Mouse (Mus musculus): ENCODE measurements around the gene Ttll11. TPM values are rescaled to one million over a fixed set of nuclear protein-coding genes. Genes with fewer than 3 reads are reported as not detected.
A peak's percentile ranks its signal among the peaks of the same experiment; 100 is the strongest.

Gene Ttll11
- total and polyA plus RNA-seq, 2 experiments from 2014 or later = 1.7 to 5.0 TPM

DNA sequence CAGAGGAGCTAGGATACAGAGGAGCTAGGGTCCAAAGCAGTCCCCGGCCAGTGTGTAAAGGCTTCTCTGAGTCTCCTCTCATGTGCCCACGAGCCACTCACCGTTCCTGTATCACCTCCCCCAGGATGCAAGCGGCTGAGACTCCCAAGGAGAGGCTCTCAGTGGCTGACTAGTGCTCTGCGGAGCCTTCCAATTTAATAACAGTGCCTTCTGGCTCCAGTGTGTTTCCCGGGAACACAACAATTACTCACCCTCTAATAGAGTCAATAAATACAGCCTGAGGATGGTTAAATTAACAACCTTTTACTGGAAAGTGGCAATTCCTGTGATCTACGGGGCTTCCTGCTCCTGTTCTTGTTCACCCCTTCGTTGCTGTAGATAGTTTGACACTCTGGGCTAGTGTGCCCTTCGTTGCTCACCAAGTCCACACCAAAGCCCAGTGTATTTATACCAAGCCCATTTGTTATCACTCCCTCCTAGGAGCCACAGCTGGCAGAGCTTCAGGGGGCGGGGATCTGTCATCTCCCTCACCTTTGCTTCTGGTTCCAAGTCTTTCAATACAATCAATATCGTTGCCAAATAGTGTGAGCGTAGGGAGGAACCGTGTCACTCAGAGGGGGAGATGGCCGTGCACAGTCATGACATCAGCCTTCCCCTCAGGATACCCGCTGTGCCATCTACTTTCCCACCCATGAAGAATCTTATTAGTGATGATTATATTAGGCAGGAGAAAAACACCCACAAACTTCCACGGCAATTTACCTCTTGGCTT is 27.3 kb downstream of the Ttll11 start:
- Histone ChIP-seq H3K4me2 (ENCODE audit: low read depth, low read length) (no peak overlapping the region), H3K27me3 (ENCODE audit: control insufficient read depth, insufficient read depth, low read length) (no peaks in the 10 kb centered on the region), H3K27ac (ENCODE audit: low read depth) (no peak overlapping the region), H3K4me3 (ENCODE audit: low read depth, low read length) (no peak overlapping the region), H3K9me3 (replicated peaks; ENCODE audit: control insufficient read depth, low read length) (no peaks in the 10 kb centered on the region), H3K36me3 (replicated peaks; ENCODE audit: control insufficient read depth, insufficient read depth, low read length) (no peaks in the 10 kb centered on the region), H3K9ac (replicated peaks; ENCODE audit: low read depth, low read length) (no peak overlapping the region), H3K4me1 (ENCODE audit: control insufficient read depth, insufficient read depth) (no peaks in the 10 kb centered on the region)
- ATAC-seq (ENCODE audit: insufficient read depth, low read depth) (no peak), DNase-seq (ENCODE audit: low spot score) (no peak)
- TF ChIP-seq EP300 (IDR thresholded peaks at IDR 0.05; ENCODE audit: low read depth) (no peak), CTCF (IDR thresholded peaks at IDR 0.05; ENCODE audit: low read depth) (no peak)
- WGBS = 53% methylated on average over 16 of the region's 16 CpGs

DNA sequence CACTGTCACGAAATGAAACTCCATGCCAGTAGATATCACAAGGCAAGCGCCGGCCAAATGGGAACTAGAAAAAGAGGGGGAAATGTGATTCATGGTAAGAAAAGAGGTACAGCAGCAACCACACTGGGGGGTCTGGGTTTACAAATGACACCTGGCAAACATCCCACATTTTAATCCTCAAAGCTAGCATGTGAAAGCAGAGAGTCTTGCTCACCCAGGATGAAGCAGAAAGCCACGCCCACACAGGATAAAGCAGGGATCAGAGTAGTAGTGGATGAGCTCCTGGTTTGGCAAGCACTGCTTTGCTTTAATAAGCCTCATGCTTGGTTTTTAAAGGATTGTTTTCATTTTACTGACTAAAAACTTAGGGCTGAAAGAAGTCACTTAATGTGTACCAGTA is 34.8 kb downstream of the Ttll11 start:
- Histone ChIP-seq H3K9ac (replicated peaks; ENCODE audit: low read depth, low read length) (no peak overlapping the region), H3K9me3 (replicated peaks; ENCODE audit: control insufficient read depth, low read length) (no peaks in the 10 kb centered on the region), H3K4me2 (ENCODE audit: low read depth, low read length) (no peak overlapping the region), H3K27ac (ENCODE audit: low read depth) (no peak overlapping the region), H3K4me1 (ENCODE audit: control insufficient read depth, insufficient read depth) (no peaks in the 10 kb centered on the region), H3K27me3 (ENCODE audit: control insufficient read depth, insufficient read depth, low read length) (no peaks in the 10 kb centered on the region), H3K36me3 (replicated peaks; ENCODE audit: control insufficient read depth, insufficient read depth, low read length) (no peaks in the 10 kb centered on the region), H3K4me3 (ENCODE audit: low read depth, low read length) (no peak overlapping the region)
- TF ChIP-seq EP300 (IDR thresholded peaks at IDR 0.05; ENCODE audit: low read depth) (no peak), CTCF (IDR thresholded peaks at IDR 0.05; ENCODE audit: low read depth) (no peak)
- ATAC-seq (ENCODE audit: insufficient read depth, low read depth) (no peak), DNase-seq (ENCODE audit: low spot score) (no peak)
- WGBS = 80% methylated on average over 4 of the region's 4 CpGs

DNA sequence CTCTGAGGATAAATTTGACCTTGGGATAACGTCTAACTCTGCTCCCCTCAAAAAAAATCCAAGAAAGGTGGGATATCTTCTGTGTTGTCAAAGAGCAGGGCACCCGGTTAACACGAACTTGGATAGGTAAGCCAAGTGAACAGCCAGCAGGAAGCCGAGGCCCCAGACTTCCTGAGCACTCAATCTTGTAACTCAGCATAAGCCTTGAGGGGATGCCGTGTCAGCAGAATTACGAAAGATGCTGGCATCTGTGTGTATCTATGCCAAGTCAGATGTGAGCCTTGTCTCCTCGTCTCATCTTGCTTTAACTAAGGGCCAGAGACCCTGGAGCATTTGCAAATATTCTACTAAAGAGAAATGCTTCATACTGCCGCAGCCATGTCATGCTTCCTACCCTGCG is 36.8 kb downstream of the Ttll11 start:
- TF ChIP-seq EP300 (IDR thresholded peaks at IDR 0.05; ENCODE audit: low read depth) (no peak), CTCF (IDR thresholded peaks at IDR 0.05; ENCODE audit: low read depth) (no peak)
- no peaks in the 10 kb centered on the region for H3K4me1 ChIP-seq (ENCODE audit: control insufficient read depth, insufficient read depth)
- no peaks in the 10 kb centered on the region for H3K9me3 ChIP-seq (replicated peaks; ENCODE audit: control insufficient read depth, low read length)
- no peak overlapping the region for H3K4me2 ChIP-seq (ENCODE audit: low read depth, low read length)
- no peak for DNase-seq (ENCODE audit: low spot score)
- H3K27me3 ChIP-seq (ENCODE audit: control insufficient read depth, insufficient read depth, low read length) = no peaks in the 10 kb centered on the region
- H3K27ac ChIP-seq (ENCODE audit: low read depth) = no peak overlapping the region
- WGBS = 71% methylated on average over 9 of the region's 9 CpGs
- no peak for ATAC-seq (ENCODE audit: insufficient read depth, low read depth)
- H3K9ac ChIP-seq (replicated peaks; ENCODE audit: low read depth, low read length) = no peak overlapping the region
- H3K36me3 ChIP-seq (replicated peaks; ENCODE audit: control insufficient read depth, insufficient read depth, low read length) = no peaks in the 10 kb centered on the region
- no peak overlapping the region for H3K4me3 ChIP-seq (ENCODE audit: low read depth, low read length)

DNA sequence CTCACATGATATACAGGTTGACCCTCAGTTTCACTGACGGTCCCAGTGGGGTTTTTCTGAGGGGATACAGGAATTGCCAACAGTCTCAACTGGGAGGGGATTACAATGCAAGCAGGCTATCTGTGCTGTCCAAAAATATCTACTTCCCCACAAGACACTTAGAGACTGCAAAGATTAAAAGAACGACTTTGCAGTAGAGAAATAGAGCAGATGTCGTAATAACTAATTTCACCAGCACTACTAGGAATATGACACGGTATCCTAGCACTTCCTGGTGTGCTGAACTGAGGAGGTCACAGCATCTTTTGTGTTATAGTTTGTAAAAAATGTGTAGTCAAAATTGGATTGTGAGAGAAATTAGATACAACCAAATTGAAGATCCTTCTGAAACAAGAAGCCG is 44.7 kb downstream of the Ttll11 start:
- H3K27me3 ChIP-seq (ENCODE audit: control insufficient read depth, insufficient read depth, low read length) = no peaks in the 10 kb centered on the region
- no peak overlapping the region for H3K27ac ChIP-seq (ENCODE audit: low read depth)
- no peak overlapping the region for H3K9ac ChIP-seq (replicated peaks; ENCODE audit: low read depth, low read length)
- 0 out of 2 replicates have a peak, but pooled peaks cover 7% of the 10 kb centered on the region for H3K4me1 ChIP-seq (ENCODE audit: control insufficient read depth, insufficient read depth)
- 43% methylated on average over 5 of the region's 5 CpGs for WGBS
- H3K4me2 ChIP-seq (ENCODE audit: low read depth, low read length) = no peak overlapping the region
- no peaks in the 10 kb centered on the region for H3K9me3 ChIP-seq (replicated peaks; ENCODE audit: control insufficient read depth, low read length)
- no peaks in the 10 kb centered on the region for H3K36me3 ChIP-seq (replicated peaks; ENCODE audit: control insufficient read depth, insufficient read depth, low read length)
- TF ChIP-seq CTCF (IDR thresholded peaks at IDR 0.05; ENCODE audit: low read depth) (no peak), EP300 (IDR thresholded peaks at IDR 0.05; ENCODE audit: low read depth) (no peak)
- no peak overlapping the region for H3K4me3 ChIP-seq (ENCODE audit: low read depth, low read length)
- ATAC-seq (ENCODE audit: insufficient read depth, low read depth) (no peak), DNase-seq (ENCODE audit: low spot score) (no peak)

DNA sequence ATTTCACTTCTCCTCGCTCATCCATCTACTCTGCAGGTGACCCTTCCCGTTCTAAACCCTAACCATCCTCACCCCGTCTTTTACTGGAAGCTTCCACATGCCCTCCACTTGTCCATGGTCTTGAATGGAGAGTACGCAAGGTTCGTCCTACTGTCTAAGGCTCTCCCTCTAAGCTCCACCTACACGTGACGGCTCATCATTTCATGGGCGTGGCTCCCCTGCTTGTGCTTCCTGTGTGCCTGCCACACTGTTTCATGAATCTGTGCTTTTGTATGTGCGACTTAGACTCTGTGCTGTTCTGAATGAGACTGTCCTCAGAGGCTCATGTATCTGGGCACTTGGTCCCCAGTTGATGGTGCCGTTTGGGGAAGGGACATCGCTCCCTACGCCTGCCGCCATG is 46.6 kb downstream of the Ttll11 start:
- TF ChIP-seq EP300 (IDR thresholded peaks at IDR 0.05; ENCODE audit: low read depth) = no peak
- TF ChIP-seq CTCF (IDR thresholded peaks at IDR 0.05; ENCODE audit: low read depth) = no peak
- Histone ChIP-seq H3K9ac (replicated peaks; ENCODE audit: low read depth, low read length) (no peak overlapping the region), H3K27me3 (ENCODE audit: control insufficient read depth, insufficient read depth, low read length) (no peaks in the 10 kb centered on the region), H3K9me3 (replicated peaks; ENCODE audit: control insufficient read depth, low read length) (no peaks in the 10 kb centered on the region), H3K4me3 (ENCODE audit: low read depth, low read length) (no peak overlapping the region), H3K4me1 (ENCODE audit: control insufficient read depth, insufficient read depth) (peaks cover 14% of the 10 kb centered on the region; the same call in 1 of the 2 replicates), H3K27ac (ENCODE audit: low read depth) (no peak overlapping the region), H3K4me2 (ENCODE audit: low read depth, low read length) (no peak overlapping the region), H3K36me3 (replicated peaks; ENCODE audit: control insufficient read depth, insufficient read depth, low read length) (no peaks in the 10 kb centered on the region)
- ATAC-seq (ENCODE audit: insufficient read depth, low read depth) (no peak), DNase-seq (ENCODE audit: low spot score) (no peak)
- 90% methylated on average over 13 of the region's 13 CpGs for WGBS

DNA sequence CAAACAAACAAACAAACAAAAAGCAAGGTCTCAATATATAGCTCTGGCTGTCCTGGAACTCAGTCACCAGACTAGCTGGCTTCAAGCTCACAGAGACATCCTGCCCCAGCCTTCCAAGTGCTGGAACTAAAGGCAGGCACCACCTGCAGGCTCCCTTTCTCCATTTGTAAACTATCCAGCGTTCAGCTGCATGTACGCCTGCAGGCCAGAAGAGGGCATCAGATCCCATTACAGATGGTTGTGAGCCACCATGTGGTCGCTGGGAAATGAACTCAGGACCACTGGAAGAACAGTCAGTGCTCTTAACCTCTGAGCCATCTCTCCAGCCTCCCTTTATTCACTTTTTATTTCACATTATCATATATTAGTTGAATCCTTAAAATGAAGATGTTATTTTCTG is 48.1 kb downstream of the Ttll11 start:
- Histone ChIP-seq H3K36me3 (replicated peaks; ENCODE audit: control insufficient read depth, insufficient read depth, low read length) (no peaks in the 10 kb centered on the region), H3K9me3 (replicated peaks; ENCODE audit: control insufficient read depth, low read length) (no peaks in the 10 kb centered on the region), H3K27ac (ENCODE audit: low read depth) (no peak overlapping the region), H3K27me3 (ENCODE audit: control insufficient read depth, insufficient read depth, low read length) (no peaks in the 10 kb centered on the region), H3K4me1 (ENCODE audit: control insufficient read depth, insufficient read depth) (peaks cover 14% of the 10 kb centered on the region; the same call in 1 of the 2 replicates), H3K9ac (replicated peaks; ENCODE audit: low read depth, low read length) (no peak overlapping the region), H3K4me2 (ENCODE audit: low read depth, low read length) (no peak overlapping the region), H3K4me3 (ENCODE audit: low read depth, low read length) (no peak overlapping the region)
- DNase-seq (ENCODE audit: low spot score) (no peak), ATAC-seq (ENCODE audit: insufficient read depth, low read depth) (no peak)
- TF ChIP-seq EP300 (IDR thresholded peaks at IDR 0.05; ENCODE audit: low read depth) = no peak
- peak; percentile 14; the same call in 1 of the 2 replicates for TF ChIP-seq CTCF (IDR thresholded peaks at IDR 0.05; ENCODE audit: low read depth)
- 77% methylated on average over 3 of the region's 3 CpGs for WGBS
